Mouse (Mus musculus) brain, embryonic 14.5 days (tissue): ENCODE measurements at regions not wholly inside any gene's neighbourhood (a gene's known extent, or its start where the extent isn't known, plus 50 kb on each side); places are given as distances from the start of the nearest gene placed in this dataset.

Source experiments
- CTCF ChIP-seq: fragments of 200-500 bp; IDR thresholded peaks from 2 replicates; pipeline ENCODE4 v1.5.1; 2012; ENCODE audit warnings: inconsistent platforms, mild to moderate bottlenecking, moderate library complexity, borderline replicate concordance; ENCODE audit not compliant: insufficient read depth, insufficient read length; ENCODE audit errors: extremely low read depth
- POLR2A ChIP-seq: fragments of 200-500 bp; IDR thresholded peaks from 2 replicates; pipeline ENCODE4 v1.6.1; 2012; ENCODE audit warnings: mild to moderate bottlenecking, inconsistent platforms, borderline replicate concordance; ENCODE audit not compliant: poor library complexity, insufficient read depth, insufficient read length, severe bottlenecking; ENCODE audit errors: extremely low read depth

DNA sequence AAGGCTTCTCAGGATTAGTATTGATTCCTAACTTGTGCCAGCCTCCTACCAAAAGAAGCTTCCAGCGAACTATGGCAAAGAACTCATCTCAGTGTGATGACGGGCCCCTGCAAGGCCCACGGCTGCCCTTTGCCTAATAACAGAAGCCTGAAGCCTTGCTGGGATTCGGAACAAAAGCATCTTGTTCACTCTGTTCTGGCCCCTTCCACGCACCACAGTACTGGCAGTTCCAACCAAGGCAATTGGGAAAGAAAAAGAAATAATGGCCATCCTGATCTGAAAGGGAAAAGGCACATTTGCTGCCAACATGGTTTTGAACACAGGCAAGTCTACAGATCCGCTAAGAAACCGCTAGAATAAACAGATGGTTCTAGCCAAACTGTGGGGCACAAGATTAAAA is 150.4 kb upstream of the Tcerg1l start:
- TF ChIP-seq POLR2A, result no peak
- no peak for TF ChIP-seq CTCF
